Mouse (Mus musculus) mouse trophoblast stem cell (cell line): ENCODE results near the gene Zbtb20.

ENCODE experiments used
- in situ Hi-C, 2 experiments: fragments of 300-500 bp; cut with MseI, MboI; formaldehyde crosslinking; loops; 2 replicates in 1 of 2; 3 replicates in 1 of 2; pipeline ENCODE4 v1.15.1; 2025

The Zbtb20 gene

DNA sequence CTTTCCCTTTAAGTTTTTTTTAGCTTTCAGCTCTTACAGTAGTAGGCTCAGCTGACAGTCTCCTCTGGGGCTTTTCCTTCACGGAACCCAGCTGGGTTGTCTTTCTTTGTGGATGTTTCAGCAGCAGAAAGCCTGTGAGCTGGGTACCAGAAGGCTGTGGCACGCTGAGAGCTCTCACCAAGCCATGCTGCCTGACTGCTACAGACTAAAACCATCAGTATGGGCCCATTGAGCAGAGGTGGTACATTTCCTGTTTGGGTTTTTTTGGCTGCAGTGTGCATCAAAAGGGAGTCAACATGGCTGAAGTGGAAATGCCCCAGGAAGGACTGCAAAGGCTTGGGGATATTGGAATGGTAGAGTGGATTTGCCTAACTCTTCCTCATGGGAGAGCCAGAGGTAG is 724.0 kb downstream of the Zbtb20 start:
- in situ Hi-C loops = no loop called here

DNA sequence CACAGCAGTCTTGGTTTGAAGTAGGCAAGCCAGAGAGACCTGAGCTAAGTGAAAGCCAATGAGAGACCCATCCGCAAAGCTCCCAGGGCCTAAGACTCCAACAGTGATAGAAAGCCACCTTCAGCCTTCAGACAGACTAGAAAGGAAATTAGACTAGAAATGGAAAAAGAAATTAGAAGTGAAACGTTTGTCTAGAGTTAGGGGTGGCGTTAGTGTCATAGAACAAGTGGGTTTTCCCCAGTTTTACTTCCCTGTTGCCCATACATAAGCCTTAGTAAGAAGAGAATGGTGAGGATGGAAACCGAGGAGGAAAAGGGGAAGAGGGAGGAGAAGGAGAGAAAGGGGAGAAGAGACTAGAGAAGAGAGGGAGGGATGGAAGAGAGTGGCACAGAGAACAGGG is 726.9 kb downstream of the Zbtb20 start:
- in situ Hi-C loops = no loop called here

DNA sequence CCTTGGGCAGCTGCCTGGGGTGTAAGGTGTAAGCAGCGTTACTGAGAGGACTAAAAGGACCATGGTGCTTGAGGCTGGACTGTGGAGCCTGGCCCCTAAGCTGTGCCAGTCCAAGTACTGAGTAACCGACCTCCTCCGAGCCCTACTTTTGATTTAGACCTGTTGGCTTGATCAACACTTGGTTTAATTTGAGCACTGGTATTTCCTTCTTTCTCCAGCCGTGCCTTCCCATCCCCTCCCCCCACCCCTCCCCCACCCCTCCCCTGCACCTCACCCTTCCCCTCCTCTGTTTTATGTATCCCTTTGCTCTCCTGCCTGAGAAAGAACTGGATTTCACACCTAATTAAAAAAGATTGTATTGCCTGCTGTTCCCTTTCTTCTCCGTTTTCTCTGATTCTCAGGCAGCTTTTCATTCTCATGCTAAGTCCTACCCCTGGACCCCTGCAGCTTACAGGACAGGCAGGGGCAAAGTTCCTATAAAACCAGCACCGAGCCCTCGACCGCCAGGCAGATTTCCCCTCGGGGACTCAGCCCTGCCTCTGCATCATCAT is 728.0 kb downstream of the Zbtb20 start:
- in situ Hi-C loops = no loop called here

DNA sequence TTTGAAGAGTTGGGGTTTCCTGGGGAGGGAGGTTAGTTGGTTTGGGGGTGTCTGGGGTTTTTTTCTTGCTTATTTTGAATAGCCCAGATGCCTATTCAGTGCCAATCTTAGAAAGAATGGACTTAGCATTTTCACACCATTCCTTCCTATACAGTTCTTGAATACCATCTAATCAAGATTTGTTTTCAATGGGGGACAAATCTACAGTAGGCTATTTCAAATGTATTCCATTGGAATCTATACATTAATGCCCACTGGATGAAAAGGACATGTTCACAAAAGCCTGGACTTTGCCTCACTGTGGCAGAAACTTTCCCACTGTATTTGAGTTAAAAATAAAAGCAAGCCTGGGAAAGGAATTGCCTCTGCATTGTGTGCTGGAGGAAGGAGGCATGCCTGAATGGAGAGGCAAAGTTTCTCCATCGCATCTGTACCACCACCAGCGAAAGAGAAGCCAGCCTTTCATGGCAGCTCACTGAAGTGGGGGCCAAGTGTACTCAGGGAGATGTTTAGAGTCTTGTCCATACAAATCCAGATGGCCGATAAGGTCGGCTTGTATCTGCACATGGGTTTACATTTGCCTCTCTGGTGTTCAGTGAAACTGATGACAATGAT is 728.8 kb downstream of the Zbtb20 start:
- in situ Hi-C loops = no loop called here

DNA sequence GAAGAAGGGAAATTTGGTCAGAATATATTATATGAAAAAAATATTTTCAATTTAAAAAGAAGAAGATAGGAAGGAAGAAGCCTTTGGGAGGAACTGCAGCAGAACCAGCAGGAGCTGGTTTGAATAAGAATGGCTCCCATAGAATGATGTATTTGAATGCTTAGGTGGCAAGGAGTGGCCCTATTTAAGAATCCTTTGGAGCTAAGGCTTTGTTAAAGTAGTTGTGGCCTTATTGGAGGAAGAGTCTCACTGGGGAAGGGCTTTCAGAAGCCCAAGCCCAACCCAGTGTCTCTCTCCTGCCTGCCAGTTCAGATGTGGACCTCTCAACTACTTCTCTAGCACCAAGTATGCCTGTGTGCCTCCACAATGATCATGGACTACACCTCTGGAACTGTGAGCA is 731.4 kb downstream of the Zbtb20 start:
- in situ Hi-C loops = no loop called here

DNA sequence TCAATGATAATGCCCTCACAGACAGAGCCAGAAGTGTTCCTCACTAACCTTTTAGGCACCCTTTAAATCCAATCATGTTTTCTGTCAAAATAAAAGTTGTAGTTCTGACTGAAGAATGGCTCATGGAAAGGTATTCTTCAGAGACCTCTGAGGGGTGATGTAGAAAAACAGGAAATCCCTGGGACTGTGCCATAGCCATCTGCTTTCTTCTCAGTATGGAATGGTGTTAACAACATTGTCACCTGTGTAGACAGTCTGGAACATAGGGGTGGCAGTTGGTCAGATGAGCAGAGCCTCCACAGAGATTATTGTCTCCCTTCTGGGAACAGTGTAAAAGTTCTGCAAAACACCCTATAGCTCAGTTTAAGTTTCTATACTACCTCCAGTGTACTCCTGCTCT is 732.4 kb downstream of the Zbtb20 start:
- in situ Hi-C loops = no loop called here

DNA sequence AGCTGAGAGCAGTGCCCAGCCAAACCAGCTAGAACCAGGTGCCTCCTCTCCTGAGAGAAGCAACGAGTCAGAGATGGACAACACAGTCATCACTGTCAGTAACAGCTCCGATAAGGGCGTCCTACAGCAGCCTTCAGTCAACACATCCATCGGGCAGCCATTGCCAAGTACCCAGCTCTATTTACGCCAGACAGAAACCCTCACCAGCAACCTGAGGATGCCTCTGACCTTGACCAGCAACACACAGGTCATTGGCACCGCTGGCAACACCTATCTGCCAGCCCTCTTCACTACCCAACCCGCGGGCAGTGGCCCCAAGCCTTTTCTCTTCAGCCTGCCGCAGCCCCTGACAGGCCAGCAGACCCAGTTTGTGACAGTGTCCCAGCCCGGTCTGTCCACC is 734.7 kb downstream of the Zbtb20 start:
- in situ Hi-C loops = no loop called here

DNA sequence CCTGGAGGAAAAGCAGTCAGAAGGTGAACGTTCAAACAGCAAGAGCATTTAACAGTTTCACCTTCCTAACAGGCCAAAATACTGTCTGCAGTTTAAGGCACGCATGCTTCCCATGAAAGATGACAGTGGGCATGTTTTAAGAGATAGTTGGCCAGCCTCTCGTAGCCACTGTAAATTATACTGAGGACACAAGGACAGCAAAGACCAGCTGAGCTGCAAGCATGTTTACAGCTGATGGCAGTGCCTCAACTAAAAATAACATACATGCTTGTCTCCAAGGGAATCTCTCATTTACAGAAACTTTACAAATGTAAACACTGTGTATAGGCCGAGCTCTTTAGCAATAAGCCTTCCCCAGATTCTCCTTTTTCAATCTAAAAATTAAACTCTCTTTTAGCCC is 740.7 kb downstream of the Zbtb20 start:
- in situ Hi-C loops = no loop called here

DNA sequence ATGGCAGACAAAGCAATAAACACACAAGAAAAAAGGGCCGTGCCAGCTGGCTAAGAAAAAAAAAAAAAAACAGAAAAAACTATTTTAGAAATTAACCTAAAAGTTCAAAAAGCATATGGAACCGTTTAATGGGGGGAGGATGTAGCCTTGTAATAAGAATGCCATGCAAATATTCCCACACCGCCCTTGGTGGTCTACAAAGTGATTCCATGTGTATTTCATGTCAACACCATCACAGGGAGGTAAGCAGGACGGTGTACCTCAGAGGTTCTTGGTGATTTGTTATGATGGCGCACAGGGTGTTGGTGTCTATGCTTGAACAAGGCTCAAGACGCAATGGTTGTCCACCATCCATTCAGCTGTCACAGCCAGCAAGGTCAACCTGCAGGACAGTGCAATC is 741.7 kb downstream of the Zbtb20 start:
- in situ Hi-C loops = no loop called here

DNA sequence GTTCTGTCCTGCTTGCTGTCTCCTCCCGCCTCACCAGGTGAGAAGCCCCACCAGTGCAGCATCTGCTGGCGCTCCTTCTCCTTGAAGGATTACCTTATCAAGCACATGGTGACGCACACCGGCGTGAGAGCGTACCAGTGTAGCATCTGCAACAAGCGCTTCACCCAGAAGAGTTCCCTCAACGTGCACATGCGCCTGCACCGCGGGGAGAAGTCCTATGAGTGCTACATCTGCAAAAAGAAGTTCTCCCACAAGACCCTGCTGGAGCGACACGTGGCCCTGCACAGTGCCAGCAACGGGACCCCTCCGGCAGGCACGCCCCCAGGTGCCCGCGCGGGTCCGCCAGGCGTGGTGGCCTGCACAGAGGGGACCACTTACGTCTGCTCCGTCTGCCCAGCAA is 742.6 kb downstream of the Zbtb20 start:
- in situ Hi-C loops = no loop called here

DNA sequence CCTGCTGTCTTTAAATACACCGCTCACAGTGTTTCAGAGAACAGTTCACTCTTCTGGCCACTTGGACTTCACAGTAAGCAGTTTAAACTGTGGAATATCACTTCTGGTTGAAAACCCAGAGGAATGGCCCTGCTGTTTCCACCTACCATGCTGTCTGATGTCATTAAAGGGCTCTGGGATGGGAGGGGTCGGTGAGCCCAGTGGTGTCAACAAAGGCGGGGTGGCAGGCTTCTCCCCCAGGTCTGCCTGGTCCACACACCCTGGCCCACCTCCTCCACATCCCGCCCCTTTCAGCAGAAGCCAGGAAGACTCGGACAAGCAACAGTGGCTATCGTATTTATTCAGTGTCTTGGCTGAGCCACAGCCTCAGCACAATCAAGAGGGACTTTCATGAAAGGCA is 743.6 kb downstream of the Zbtb20 start:
- in situ Hi-C loops = no loop called here

DNA sequence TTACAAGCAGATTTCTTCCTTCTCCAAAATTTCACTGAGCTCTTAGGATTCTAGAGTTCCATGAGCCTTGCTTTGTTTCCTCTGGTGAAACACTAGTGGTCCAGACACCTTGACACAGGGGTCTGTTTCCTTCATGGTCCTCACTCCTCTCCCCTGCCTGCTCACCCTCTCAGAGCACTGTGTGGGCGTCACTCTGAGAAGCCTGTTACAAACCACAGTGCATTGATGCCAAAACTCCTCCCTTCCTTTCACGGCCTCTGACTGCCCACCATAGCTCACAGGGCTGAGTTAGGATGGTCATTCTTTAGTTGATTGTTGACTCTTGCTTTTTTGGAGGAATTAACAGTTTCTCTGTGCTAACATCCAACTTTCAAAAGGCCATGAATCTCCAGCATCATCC is 744.7 kb downstream of the Zbtb20 start:
- in situ Hi-C loops = no loop called here

DNA sequence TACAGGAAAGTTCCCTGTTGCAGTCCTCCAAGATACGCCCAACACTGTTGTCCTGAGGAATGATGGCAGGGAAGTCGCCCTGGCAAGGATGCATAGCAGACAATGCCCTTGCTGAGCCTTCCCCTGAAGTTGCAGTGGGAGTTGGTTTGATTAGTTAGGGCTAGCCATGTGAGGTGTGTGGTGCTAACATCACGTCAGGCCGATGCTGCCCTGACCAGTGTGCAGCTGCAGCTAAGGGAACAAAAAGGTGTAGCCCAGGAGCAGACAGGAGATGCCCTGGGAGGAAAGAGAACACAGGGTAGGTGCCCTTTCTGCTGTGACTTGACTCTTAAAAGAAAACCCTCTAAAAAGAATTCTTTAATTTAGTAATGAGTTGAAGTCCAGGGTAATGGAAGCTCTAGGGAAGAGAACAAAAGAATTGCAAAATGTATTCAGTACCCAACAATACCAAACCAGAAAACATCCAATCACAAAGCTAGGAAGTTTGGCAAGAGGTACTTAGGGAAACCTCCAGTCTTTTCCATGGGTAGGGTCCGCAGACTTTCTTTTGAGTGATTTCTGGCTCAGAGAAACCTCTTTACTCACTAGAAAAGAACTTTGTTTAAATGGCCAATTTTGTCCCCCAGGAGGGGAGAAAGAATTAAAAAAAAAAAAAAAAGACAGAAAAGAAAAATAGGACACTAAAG is 747.8 kb downstream of the Zbtb20 start:
- in situ Hi-C loops = no loop called here

DNA sequence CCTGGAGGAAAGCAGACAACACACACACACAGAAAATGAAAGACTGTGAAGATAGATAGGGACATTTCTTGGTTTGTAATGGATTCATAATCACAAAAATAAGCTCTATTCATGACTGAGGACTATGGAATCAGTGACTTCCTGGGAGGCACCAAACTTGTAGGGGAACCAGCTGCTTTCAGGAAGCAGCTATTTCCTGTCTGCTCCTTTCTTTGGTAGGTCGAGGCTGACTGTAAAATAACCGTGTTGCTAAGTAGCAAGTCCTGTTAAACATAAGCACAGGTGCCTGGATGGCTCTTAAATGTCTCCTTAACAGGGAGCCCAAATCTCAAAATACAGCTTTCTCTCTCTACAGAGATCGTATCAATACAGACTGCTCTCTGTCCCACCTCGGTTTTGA is 749.2 kb downstream of the Zbtb20 start:
- in situ Hi-C loops = no loop called here

DNA sequence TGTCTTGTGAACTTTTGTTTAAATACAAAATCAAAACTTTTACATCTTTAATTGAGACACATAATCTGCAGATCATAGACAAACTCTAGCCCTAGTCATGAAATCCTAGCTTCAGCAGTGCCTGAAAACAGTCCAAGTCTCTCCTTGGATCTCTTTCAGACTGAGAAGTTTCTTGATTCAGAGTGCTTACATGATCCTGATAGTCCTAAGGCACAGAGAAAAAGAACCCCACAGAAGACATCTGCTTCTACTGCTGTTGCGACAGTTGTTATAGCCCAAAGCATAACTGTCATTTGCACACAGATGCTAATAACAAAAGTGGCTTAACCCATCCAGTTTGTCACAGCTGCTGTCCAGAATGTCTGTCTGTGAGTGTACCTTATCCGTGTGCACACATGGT is 749.6 kb downstream of the Zbtb20 start:
- in situ Hi-C loops = no loop called here

DNA sequence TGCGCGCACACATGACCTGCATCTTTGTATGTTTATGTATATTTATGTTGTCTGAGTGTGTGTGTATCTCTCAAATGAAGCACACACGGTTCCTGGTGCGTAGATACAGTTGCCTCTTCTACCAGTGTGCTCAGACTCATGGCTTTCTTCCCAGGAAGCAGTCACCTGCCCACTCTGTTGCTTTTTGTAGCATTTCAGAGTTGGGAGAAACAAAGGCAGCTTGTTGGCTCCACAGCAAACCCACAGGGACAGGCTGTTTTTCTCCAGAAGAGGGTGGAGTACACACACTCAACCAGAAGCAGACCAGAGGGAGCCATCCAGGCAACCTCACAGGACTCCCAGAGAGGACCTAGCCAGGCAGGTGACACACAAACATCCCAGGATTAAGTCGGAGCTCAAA is 750.3 kb downstream of the Zbtb20 start:
- in situ Hi-C loops = no loop called here

DNA sequence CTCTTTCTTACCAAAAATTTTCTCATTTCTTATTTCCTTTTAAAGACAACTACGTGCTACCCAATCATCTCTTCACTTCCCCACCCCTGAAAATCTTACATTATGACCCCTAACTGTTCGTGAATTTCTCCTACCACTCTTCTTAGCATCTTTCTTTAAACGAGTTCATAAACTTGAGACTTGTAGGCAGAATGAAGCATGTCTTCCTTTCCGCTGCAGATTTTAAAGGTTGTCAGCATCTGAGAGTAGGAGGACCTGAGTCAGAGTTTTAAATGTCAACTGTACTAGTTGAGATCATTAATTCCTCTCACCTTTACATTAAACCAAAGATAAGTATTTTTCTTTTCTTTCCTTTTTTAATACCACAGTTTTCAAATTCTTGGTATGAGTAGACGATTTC is 753.0 kb downstream of the Zbtb20 start:
- in situ Hi-C loops = no loop called here

DNA sequence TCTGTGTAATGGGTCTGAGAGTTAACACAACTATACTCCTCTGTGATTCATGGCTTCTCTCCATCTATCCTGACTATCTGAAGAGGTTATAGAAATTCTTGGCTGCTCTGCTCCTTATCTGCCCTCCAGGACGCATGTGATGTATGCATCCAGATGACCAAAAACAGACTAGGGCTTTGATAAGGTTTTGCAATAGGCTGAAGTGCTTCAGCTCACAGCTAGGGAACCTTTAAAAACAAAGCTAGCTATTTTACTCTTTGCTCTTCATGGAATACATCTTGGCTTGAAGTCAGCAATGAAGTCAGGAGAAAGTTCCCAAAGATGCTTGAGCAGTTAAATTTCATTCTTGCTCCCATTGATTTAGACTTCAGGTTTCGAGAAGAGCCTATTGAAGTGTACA is 756.1 kb downstream of the Zbtb20 start:
- in situ Hi-C loops = no loop called here

DNA sequence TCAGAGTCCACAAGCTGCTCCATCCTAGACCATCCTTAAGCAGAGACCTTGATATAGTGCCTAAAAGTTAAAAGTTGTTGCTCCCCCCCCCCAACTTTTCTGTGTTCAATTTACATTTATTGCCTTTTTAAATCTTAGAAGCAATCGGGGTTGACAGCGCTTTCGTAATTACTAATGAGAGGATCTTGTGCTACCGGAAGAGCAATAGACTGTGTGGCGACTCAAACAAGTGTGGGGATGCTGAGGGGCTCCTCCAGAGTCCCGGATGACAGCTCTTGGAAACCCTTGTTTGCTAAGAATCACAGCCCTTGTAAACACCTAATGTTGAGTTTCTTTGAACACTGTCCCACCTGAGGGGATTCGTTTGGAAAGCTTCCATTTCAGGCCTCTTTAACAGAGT is 758.4 kb downstream of the Zbtb20 start:
- in situ Hi-C loops = no loop called here

DNA sequence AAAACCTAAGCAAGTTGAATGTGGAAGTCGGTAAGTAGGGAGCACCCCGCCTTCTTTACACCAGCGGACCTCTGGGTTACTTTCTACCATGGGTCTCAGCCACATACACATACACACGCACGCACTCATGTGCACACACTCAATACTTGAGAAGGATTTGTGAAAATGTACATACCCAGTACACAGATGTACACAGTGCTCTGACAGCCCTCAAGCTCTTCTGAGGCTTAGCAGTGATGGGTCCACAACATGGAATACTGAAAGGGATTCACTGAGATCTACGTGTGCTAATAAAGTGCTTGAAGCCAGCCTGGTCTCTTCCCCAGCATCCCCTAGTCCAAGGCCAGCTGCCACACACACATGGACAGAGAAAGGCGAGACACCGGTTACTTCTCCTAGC is 761.6 kb downstream of the Zbtb20 start:
- in situ Hi-C loops = no loop called here

DNA sequence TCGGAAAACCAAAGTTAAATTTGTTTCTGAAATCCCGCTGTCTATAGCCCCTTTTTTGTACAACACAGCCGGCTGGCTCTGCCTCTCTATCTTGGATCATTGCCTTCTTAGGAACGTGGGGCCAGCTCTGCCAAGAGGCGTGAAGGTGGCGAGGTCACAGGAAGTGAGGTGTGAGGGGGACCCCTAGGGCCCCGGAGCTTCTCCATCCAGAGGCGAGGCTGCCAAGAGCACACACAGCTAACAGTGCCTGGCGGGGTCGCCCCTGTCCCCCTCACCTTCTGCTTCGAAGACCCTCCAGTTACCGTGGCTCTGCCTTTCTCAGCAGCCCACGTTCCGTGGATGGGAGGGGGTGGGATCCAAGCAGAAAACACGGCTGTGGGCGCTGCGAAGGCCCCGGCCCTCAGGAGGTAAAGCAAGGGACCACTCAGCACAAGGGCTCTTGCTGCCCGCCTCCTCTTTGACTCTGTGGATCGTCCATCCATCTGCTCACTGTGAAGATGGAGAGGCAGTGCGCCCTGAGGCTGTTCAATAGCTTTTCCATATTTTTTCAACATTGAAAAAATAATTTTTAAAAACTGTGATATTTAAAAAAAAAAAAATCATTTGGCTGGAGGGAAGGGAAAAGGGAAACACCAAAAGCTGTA is 762.8 kb downstream of the Zbtb20 start:
- in situ Hi-C loops = no loop called here

DNA sequence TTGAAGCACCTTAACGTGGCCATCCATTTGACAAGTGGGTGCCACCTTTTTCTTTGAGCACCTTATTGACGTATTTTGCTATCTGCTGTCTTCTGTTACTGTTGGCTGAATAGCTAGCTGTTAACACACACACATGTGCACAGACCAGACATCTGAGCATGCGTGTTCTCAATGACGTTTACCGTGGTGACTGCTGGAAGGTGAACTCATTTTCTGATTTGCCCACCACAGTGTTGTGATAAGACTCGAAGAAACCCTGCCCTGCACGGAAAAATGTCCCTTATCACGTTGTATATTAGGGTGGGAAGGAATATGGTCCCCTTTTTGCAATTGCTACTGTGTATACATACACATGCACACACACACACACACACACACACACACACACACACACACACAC is 765.5 kb downstream of the Zbtb20 start:
- in situ Hi-C loops = no loop called here

DNA sequence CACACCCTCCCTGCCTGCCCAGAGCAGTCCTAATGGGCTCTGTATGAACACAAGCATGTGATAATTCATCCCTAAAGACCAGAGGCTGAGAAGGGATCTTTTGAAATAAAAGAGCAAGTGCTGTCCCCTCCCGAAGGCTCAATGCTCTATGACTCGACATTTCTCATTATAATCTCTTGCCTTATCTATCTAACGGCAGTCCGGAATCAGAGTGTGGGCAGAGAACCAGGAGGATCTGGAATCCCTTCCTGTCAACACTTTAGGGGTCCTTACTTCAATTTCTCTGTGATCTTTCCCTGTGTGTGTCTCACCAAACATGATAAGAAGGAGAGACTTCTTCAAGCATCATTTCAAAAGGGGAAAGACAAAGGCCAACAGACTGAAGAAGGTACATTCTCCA is 770.2 kb downstream of the Zbtb20 start:
- in situ Hi-C loops = no loop called here
